Mouse (Mus musculus) monocyte, adult 5-6 weeks (primary cell): ENCODE results near the gene Ufc1. TPM values are rescaled to one million over a fixed set of nuclear protein-coding genes. Genes with fewer than 3 reads are reported as not detected.
"Not testable (repeated sequence)": the region's sequence is repeated elsewhere in the genome, so short reads cannot be mapped to it uniquely, and the experiment has no call there.

Experiments
- ATAC-seq: fragments of 153-309, 156-312 bp; replicated peaks from 2 replicates; pipeline ENCODE4 v1.8.0; 2017; ENCODE audit warnings: mild to moderate bottlenecking; ENCODE audit not compliant: low TSS enrichment, insufficient number of reproducible peaks, severe bottlenecking, poor library complexity, low FRiP score
- total RNA-seq: library from RNA; stranded (forward); fragments of 200-1000, 200-491, 200-594 nt; gene quantifications from 3 replicates; pipeline ENCODE4 v1.2.3, GENCODE M21; 2017

The Ufc1 gene
- total RNA-seq, 1 experiment from 2014 or later, result 66.9 TPM

- no peak for ATAC-seq
Measured at GRCm38 (mm10) chr1:171252415-171252814, 42.4 kb downstream of the Ufc1 start.

- no peak for ATAC-seq
Measured at GRCm38 (mm10) chr1:171251594-171252324, 43.1 kb downstream of the Ufc1 start.

GRCm38 (mm10) chr1:171250680-171251593 lies 43.9 kb downstream of the Ufc1 start, which contains the start of gene Ndufs2:
TSS of gene Ndufs2 (minus strand) at chr1:171251388.
- ATAC-seq, result no peak

GRCm38 (mm10) chr1:171249913-171250600 lies 44.8 kb downstream of the Ufc1 start, which contains the start of gene Adamts4:
TSS of gene Adamts4 (plus strand) at chr1:171250421.
- ATAC-seq, result no peak

GRCm38 (mm10) chr1:171248386-171249226 lies 46.2 kb downstream of the Ufc1 start:
- no peak for ATAC-seq

- no peak for ATAC-seq
Measured at GRCm38 (mm10) chr1:171247916-171248315, 46.9 kb downstream of the Ufc1 start.

- ATAC-seq, result no peak
Measured at GRCm38 (mm10) chr1:171247453-171247841, 47.4 kb downstream of the Ufc1 start.

- ATAC-seq, result peak; percentile 98
Measured at GRCm38 (mm10) chr1:171246709-171247452, 47.9 kb downstream of the Ufc1 start.

- no peak for ATAC-seq
Measured at GRCm38 (mm10) chr1:171245353-171245752, 49.5 kb downstream of the Ufc1 start.

GRCm38 (mm10) chr1:171241952-171242351 lies 52.9 kb downstream of the Ufc1 start:
- ATAC-seq, result not testable (repeated sequence)

GRCm38 (mm10) chr1:171240911-171241310 lies 53.9 kb downstream of the Ufc1 start:
- no peak for ATAC-seq

- ATAC-seq, result no peak
Measured at GRCm38 (mm10) chr1:171239992-171240744, 54.7 kb downstream of the Ufc1 start.

Other genes with a start within 250 kb of the Ufc1 start
- 270 to 442 TPM (median 434 TPM) in 3 replicates for gene Fcgr3, start 230.1 kb downstream of the Ufc1 start, total RNA-seq
- 1.4 to 6.2 TPM (median 1.6 TPM) in 3 replicates for gene Cfap126, start 181.1 kb downstream of the Ufc1 start, total RNA-seq
- gene Sdhc, start 144.4 kb downstream of the Ufc1 start, total RNA-seq, result 15.7 to 38.4 TPM (median 25.1 TPM) in 3 replicates
- not detected in 3 replicates for gene Mpz, start 144.3 kb downstream of the Ufc1 start, total RNA-seq
- 0.29 to 2.0 TPM in 2 of 3 replicates, not detected in the other for gene Pcp4l1, start 98.8 kb downstream of the Ufc1 start, total RNA-seq
- 0.19 to 0.86 TPM in 2 of 3 replicates, not detected in the other for gene Nr1i3, start 81.1 kb downstream of the Ufc1 start, total RNA-seq
- 5.0 to 10.2 TPM (median 9.3 TPM) in 3 replicates for gene Tomm40l, start 72.5 kb downstream of the Ufc1 start, total RNA-seq
- gene Apoa2, start 70.0 kb downstream of the Ufc1 start, total RNA-seq, result not detected in 3 replicates
- 875 to 1,050 TPM (median 955 TPM) in 3 replicates for gene Fcer1g, start 60.7 kb downstream of the Ufc1 start, total RNA-seq
- gene Adamts4, start 44.6 kb downstream of the Ufc1 start, total RNA-seq, result not detected in 3 replicates
- 172 to 231 TPM (median 231 TPM) in 3 replicates for gene Ndufs2, start 43.6 kb downstream of the Ufc1 start, total RNA-seq
- gene B4galt3, start 24.7 kb downstream of the Ufc1 start, total RNA-seq, result 32.4 to 35.5 TPM (median 34.3 TPM) in 3 replicates
- 9.2 to 14.2 TPM (median 11.1 TPM) in 3 replicates for gene Ppox, start 13.8 kb downstream of the Ufc1 start, total RNA-seq
- 8.1 to 12.6 TPM (median 11.2 TPM) in 3 replicates for gene Usp21, start 7.0 kb downstream of the Ufc1 start, total RNA-seq
- gene Dedd, start 34.1 kb upstream of the Ufc1 start, total RNA-seq, result 9.8 to 12.6 TPM (median 11.4 TPM) in 3 replicates
- gene Nit1, start 50.6 kb upstream of the Ufc1 start, total RNA-seq, result 35.1 to 41.2 TPM (median 36.1 TPM) in 3 replicates
- gene Pfdn2, start 50.6 kb upstream of the Ufc1 start, total RNA-seq, result 26.8 to 86.9 TPM (median 34.0 TPM) in 3 replicates
- gene Klhdc9, start 65.8 kb upstream of the Ufc1 start, total RNA-seq, result not detected in 3 replicates
- 2.0 to 3.9 TPM (median 2.5 TPM) in 3 replicates for gene Nectin4, start 75.1 kb upstream of the Ufc1 start, total RNA-seq
- 328 to 413 TPM (median 376 TPM) in 3 replicates for gene Arhgap30, start 93.9 kb upstream of the Ufc1 start, total RNA-seq
- gene Usf1, start 116.3 kb upstream of the Ufc1 start, total RNA-seq, result 91.6 to 117 TPM (median 94.5 TPM) in 3 replicates
- gene Tstd1, start 123.8 kb upstream of the Ufc1 start, total RNA-seq, result 3.9 to 9.0 TPM (median 4.9 TPM) in 3 replicates
- gene F11r, start 142.5 kb upstream of the Ufc1 start, total RNA-seq, result 3.5 to 8.6 TPM (median 4.5 TPM) in 3 replicates
- 10.6 to 14.2 TPM (median 11.8 TPM) in 3 replicates for gene Alyref2, start 208.5 kb upstream of the Ufc1 start, total RNA-seq
- gene Itln1, start 240.3 kb upstream of the Ufc1 start, total RNA-seq, result not detected in 3 replicates